Mouse (Mus musculus) midbrain, embryonic 11.5 days (tissue): ENCODE results near the gene Ei24. TPM values are rescaled to one million over a fixed set of nuclear protein-coding genes. Genes with fewer than 3 reads are reported as not detected.

ENCODE experiments used
- ATAC-seq: fragments of 200-750 bp; cut with Nextera tagmentation; 2 replicates; pipeline ENCODE4 v1.8.0; 2017; ENCODE audit warnings: moderate TSS enrichment, moderate library complexity; ENCODE audit not compliant: low FRiP score
- DNase-seq: peaks from one replicate; pipeline ENCODE4 v3.0.0; 2015; ENCODE audit warnings: low spot score; ENCODE audit errors: missing footprints
- H3K27ac ChIP-seq: fragments of 300-500 bp; sonication (generic); 2 replicates; pipeline ENCODE4 v1.5.1; 2014; ENCODE audit warnings: low read depth, low read length
- H3K27me3 ChIP-seq: fragments of 300-500 bp; sonication (generic); 2 replicates; pipeline ENCODE4 v1.6.1; 2014; ENCODE audit warnings: mild to moderate bottlenecking, low read length, moderate library complexity, mixed read lengths; ENCODE audit not compliant: control insufficient read depth, insufficient read depth
- H3K36me3 ChIP-seq: fragments of 300-500 bp; sonication (generic); 2 replicates; pipeline ENCODE4 v1.6.1; 2014; ENCODE audit warnings: mild to moderate bottlenecking, low read length, moderate library complexity, mixed read lengths; ENCODE audit not compliant: control insufficient read depth, insufficient read depth
- H3K4me1 ChIP-seq: fragments of 300-500 bp; sonication (generic); 2 replicates; pipeline ENCODE4 v1.6.1; 2014; ENCODE audit warnings: low read length; ENCODE audit not compliant: control insufficient read depth, insufficient read depth
- H3K4me2 ChIP-seq: fragments of 300-500 bp; sonication (generic); 2 replicates; pipeline ENCODE4 v1.6.1; 2014; ENCODE audit warnings: mild to moderate bottlenecking, moderate library complexity
- H3K4me3 ChIP-seq: fragments of 300-500 bp; sonication (generic); 2 replicates; pipeline ENCODE4 v1.5.1; 2014; ENCODE audit warnings: low read depth, low read length
- H3K9ac ChIP-seq: fragments of 300-500 bp; sonication (generic); 2 replicates; pipeline ENCODE4 v1.6.1; 2014; ENCODE audit warnings: low read length
- H3K9me3 ChIP-seq: fragments of 300-500 bp; sonication (generic); 2 replicates; pipeline ENCODE4 v1.6.1; 2016; ENCODE audit warnings: low read length; ENCODE audit not compliant: control insufficient read depth
- WGBS: fragments of 180-500 bp; shearing (Covaris S2); extraction: QIAGEN DNeasy Blood & Tissue Kit; methylation state at CpG from one replicate; pipeline ENCODE4 v1.1.7; 2014; 5-methylcytosine and 5-hydroxymethylcytosine counted together
- polyA plus RNA-seq: library from polyadenylated mRNA; unstranded; fragments of >200 nt; fragmentation: Nextera tagmentation; extraction: Ambion mirVana; gene quantifications from 2 replicates; pipeline ENCODE4 v1.2.1, GENCODE M21; 2014

Ei24 gene
- polyA plus RNA-seq, 1 experiment from 2014 or later, result 70.3 TPM

DNA sequence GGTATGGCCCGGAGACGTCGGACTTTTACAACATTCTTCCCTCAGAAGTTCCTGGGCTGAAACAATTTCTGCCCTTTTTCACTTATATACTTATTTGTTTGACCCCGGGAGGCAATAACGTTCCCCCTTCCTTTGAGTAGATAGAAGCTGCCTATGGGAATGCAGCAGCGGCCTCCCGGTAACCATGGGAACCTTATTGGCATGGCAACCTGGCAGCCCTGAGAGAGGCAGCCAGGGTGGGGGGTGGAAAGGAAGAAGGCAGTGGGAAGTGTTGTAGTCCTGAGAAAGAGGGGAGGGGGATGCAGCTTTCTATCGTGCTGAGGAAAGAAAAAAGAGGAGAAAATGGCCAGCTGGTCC is 24.4 kb upstream of the Ei24 start, which contains the start of gene Fez1:
Gene Fez1 (plus strand): TSS at position 221 of the 357 bp plus-strand sequence.
- Histone ChIP-seq H3K27me3 (no peaks in the 10 kb centered on the region), H3K27ac (peak within 1 kb of the TSS; percentile 94), H3K36me3 (no peaks in the 10 kb centered on the region), H3K4me3 (peak within 1 kb of the TSS; percentile 22), H3K9ac (peak within 1 kb of the TSS; percentile 55), H3K4me2 (peak within 1 kb of the TSS; percentile 45), H3K9me3 (no peaks in the 10 kb centered on the region), H3K4me1 (0 out of 2 replicates have a peak, but pooled peaks cover 10% of the 10 kb centered on the region)
- WGBS, result 3% methylated on average over 8 of the region's 8 CpGs
- ATAC-seq (peak; percentile 98), DNase-seq (peak; percentile 99)

DNA sequence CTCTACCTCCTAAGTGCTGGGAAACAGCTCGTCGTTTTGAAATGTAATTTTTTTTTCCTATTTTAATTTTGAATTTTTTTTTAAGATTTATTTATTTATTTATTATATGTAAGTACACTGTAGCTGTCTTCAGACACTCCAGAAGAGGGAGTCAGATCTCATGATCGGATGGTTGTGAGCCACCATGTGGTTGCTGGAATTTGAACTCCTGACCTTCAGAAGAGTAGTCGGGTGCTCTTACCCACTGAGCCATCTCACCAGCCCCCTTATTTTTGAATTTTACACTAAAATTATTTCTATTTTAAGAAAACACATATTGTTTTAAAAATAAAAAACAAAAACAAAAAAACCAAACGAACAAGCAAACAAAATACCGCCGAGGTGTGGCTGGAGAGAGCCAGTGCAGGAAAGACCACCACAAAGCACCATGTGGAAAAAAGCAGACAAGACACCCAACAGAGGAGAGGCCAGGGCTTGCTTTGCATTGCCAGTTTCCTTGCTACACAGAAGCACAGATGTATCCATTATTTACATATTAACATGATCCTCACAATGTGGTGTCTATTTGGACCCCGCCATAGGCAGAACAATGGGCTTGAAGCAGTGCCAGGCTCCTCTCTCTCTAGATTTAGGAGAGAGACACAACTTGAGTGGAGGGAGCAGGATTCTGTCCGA is 23.9 kb upstream of the Ei24 start:
- H3K4me1 ChIP-seq, result 0 out of 2 replicates have a peak, but pooled peaks cover 10% of the 10 kb centered on the region
- H3K27me3 ChIP-seq, result no peaks in the 10 kb centered on the region
- H3K36me3 ChIP-seq, result no peaks in the 10 kb centered on the region
- WGBS, result 22% methylated on average over 9 of the region's 9 CpGs
- peak overlapping the region; percentile 22; the same call in 1 of the 2 replicates for H3K4me3 ChIP-seq
- H3K4me2 ChIP-seq, result peak overlapping the region; percentile 45
- ATAC-seq (peak; percentile 92), DNase-seq (no peak)
- peak overlapping the region; percentile 94 for H3K27ac ChIP-seq
- peak overlapping the region; percentile 49; the same call in 1 of the 2 replicates for H3K9ac ChIP-seq
- H3K9me3 ChIP-seq, result no peaks in the 10 kb centered on the region

DNA sequence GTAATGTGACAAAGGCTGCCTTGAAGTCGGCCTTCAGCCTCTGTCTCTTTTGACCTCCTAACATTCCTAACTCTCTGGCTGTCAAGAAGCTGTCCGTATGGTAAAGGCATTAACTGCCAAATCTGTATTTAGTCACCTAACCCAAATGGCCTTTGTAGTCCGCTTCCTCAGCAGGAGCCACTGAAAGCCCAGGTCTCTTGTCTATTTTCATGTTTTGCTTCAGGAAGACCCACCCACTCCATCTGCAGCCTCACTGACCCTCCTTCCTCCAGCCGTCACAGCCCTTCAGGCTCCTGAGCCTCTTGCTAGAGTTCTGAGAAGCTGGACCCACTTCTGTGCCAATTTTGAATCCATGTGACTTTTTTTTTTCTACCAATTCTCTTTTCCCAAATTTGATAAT is 21.7 kb upstream of the Ei24 start:
- H3K27ac ChIP-seq, result no peak overlapping the region
- ATAC-seq, result no peak

DNA sequence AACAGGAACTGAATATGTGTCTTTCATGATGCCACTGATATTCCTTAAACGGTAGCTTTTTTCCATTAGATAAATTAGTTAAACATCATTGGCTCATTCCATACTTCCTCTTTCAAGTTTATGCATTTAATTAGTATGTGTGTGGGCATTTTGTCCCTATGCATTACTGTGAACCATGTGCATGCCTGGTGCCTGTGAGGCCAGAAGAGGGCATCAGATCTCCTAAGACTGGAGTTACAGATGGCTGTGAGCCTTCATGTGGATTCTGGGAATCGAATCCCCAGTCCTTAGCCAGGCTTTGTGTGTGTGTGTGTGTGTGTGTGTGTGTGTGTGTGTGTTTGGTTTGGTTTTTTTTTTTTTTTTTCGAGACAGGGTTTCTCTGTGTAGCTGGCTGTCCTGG is 17.3 kb upstream of the Ei24 start:
- Histone ChIP-seq H3K36me3 (no peaks in the 10 kb centered on the region), H3K4me1 (no peaks in the 10 kb centered on the region), H3K4me2 (no peak overlapping the region), H3K27ac (no peak overlapping the region), H3K4me3 (no peak overlapping the region), H3K9ac (no peak overlapping the region), H3K9me3 (no peaks in the 10 kb centered on the region), H3K27me3 (no peaks in the 10 kb centered on the region)
- WGBS, result 67% methylated on average over 3 of the region's 3 CpGs
- DNase-seq (no peak), ATAC-seq (0 out of 2 replicates have a peak, but pooled peaks have one; percentile 27)

More for the DNA sequence above, 21.7 kb upstream of the Ei24 start:
- Histone ChIP-seq H3K4me1 (0 out of 2 replicates have a peak, but pooled peaks cover 10% of the 10 kb centered on the region), H3K27me3 (no peaks in the 10 kb centered on the region), H3K9ac (no peak overlapping the region), H3K36me3 (no peaks in the 10 kb centered on the region), H3K4me3 (no peak overlapping the region), H3K9me3 (no peaks in the 10 kb centered on the region), H3K4me2 (no peak overlapping the region)
- WGBS, result 61% methylated on average over 4 of the region's 4 CpGs
- DNase-seq, result no peak

DNA sequence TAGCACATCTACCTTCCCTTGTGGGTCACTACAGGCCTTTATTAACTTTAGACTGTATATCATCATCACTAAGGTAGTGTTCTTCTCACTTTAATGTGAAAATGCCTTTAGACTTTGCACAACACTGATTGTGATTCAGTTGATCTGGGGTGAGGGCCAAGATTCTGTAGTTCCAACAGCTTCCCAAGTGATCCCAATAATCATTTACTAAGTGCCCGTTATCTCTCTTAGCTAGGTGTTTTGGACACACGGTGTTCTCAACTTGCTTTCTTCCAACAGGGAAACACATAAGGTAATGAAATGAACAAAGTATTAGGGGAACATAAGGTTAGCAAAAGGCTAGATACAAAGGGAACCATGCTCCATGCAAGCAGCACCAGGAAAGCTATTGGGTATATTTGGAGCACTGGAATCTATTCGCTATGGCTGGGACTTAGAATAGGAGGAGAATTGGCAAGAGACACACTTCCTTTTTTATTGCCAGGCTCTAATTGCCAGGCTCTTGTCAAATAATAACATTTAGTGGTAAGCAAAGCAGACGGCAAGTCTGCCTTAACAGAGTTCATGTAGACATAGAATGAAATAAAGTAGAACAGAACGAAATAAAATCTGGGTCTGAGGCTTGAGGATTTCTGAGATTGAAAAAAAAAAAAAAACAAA is 11.1 kb upstream of the Ei24 start:
- no peak for DNase-seq
- H3K4me3 ChIP-seq, result no peak overlapping the region

GRCm38 (mm10) chr9:36805256-36805975 is 8.2 kb upstream of the Ei24 start:
- no peak overlapping the region for H3K4me2 ChIP-seq
- no peaks in the 10 kb centered on the region for H3K27me3 ChIP-seq
- H3K9me3 ChIP-seq, result no peaks in the 10 kb centered on the region
- H3K27ac ChIP-seq, result no peak overlapping the region
- no peak overlapping the region for H3K4me3 ChIP-seq
- H3K4me1 ChIP-seq, result no peaks in the 10 kb centered on the region
- no peak overlapping the region for H3K9ac ChIP-seq
- no peak for ATAC-seq
- WGBS, result 90% methylated on average over 3 of the region's 3 CpGs
- no peaks in the 10 kb centered on the region for H3K36me3 ChIP-seq
- no peak for DNase-seq

More for the DNA sequence above, 11.1 kb upstream of the Ei24 start:
- no peaks in the 10 kb centered on the region for H3K27me3 ChIP-seq
- H3K36me3 ChIP-seq, result no peaks in the 10 kb centered on the region
- H3K27ac ChIP-seq, result no peak overlapping the region
- H3K9me3 ChIP-seq, result no peaks in the 10 kb centered on the region
- no peak overlapping the region for H3K4me2 ChIP-seq
- H3K4me1 ChIP-seq, result no peaks in the 10 kb centered on the region
- ATAC-seq, result no peak
- no peak overlapping the region for H3K9ac ChIP-seq
- WGBS, result 90% methylated on average over 5 of the region's 5 CpGs

DNA sequence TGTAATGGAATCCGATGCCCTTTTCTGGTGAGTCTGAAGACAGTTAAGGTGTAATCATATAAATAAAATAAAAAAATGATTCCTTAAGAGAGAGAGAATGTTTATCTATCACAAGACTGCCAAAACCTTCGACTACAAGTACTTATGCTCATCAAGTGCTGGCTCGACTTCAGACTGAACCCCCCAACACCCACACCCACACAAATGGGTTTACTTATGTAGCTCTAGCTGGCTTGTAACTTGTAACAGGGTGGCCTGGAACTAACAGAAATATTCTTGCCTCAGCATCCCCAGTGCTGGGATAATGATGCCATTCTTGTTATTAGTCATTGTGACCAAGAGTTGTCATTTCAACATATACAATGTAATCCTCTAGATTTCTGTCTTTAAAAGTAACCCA is 6.7 kb upstream of the Ei24 start:
- Histone ChIP-seq H3K9ac (no peak overlapping the region), H3K36me3 (no peaks in the 10 kb centered on the region), H3K4me2 (no peak overlapping the region), H3K4me3 (no peak overlapping the region), H3K4me1 (no peaks in the 10 kb centered on the region), H3K9me3 (no peaks in the 10 kb centered on the region), H3K27me3 (no peaks in the 10 kb centered on the region), H3K27ac (no peak overlapping the region)
- DNase-seq (no peak), ATAC-seq (no peak)
- 86% methylated on average over 3 of the region's 3 CpGs for WGBS

- no peak for ATAC-seq
- Histone ChIP-seq H3K36me3 (no peaks in the 10 kb centered on the region), H3K9ac (no peak overlapping the region), H3K9me3 (no peaks in the 10 kb centered on the region), H3K4me3 (no peak overlapping the region), H3K4me2 (no peak overlapping the region), H3K4me1 (no peaks in the 10 kb centered on the region), H3K27me3 (no peaks in the 10 kb centered on the region), H3K27ac (no peak overlapping the region)
- DNase-seq, result no peak
- WGBS, result 80% methylated on average over 6 of the region's 6 CpGs
Observed at GRCm38 (mm10) chr9:36803386-36803785, 6.2 kb upstream of the Ei24 start.

DNA sequence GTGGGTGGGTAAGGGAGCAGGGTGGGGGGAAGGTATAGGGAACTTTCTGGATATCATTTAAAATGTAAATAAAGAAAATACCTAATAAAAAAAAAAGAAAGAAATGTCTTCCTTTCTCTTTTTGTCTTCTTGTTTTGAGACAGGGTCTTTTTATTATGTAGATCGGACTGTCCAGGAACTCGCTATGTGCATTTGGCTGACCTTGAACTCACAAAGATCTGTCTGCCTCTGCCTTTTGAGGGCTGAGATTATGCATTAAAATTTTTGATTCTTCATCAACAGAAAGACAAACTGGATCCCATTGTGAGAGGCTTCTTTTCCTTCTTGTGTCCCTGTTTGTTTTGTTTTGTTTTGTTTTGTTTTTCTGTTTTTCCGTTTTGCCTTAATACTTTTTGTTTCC is 5.8 kb upstream of the Ei24 start:
- WGBS, result 74% methylated on average over 3 of the region's 3 CpGs
- no peaks in the 10 kb centered on the region for H3K4me1 ChIP-seq
- no peaks in the 10 kb centered on the region for H3K9me3 ChIP-seq
- DNase-seq, result no peak
- no peaks in the 10 kb centered on the region for H3K36me3 ChIP-seq
- H3K27me3 ChIP-seq, result no peaks in the 10 kb centered on the region
- no peak for ATAC-seq
- H3K4me2 ChIP-seq, result no peak overlapping the region
- no peak overlapping the region for H3K4me3 ChIP-seq
- no peak overlapping the region for H3K9ac ChIP-seq
- no peak overlapping the region for H3K27ac ChIP-seq
